ENCODE assay signal across 15 mouse cellular contexts in the genomic region with DNA sequence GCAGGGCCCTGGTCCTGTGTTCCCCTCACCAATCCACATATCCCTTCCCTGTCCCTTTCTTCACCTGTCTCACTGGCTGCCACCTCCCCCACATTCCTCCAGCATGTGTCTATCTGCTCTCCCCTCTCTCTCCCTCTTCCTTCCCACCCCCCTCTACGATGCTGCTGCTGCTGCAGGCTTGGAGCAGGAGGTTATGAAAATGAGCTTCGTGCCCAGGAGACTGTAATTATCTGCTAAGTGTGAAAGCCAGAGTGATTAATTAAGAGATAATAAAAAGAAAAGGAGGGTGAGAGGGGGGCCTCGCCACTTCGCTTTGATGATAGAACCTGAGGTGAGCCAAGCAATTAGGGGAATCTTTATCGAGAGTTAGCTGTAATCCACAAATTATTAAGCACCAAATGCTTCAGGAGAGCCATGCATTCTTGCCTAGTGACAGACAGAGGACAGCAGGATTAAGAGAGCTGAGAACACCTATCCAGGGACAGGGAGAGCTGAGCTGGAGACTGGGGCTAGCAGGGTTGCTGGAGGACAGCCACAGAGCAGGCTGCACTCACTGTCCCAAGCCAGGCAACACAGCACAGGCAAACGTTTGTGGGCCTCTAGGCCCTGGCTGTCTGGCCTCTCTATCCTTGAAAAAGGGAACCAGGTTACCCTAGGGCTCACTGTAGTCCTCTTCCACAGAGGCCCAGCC. TPM values are rescaled to one million over a fixed set of nuclear protein-coding genes. Genes with fewer than 3 reads are reported as not detected.
DNase-seq lines count a peak whose midpoint lies in the region; ATAC-seq lines count a peak whose summit lies in the region.
"Had no signal": no experiment of that assay in that cellular context is flagged by ENCODE, and none has a peak within 500 bp of the region (broad histone marks: within the 10 kb centered on the region; RNA-seq: fewer than 3 reads in every experiment).

No protein-coding gene starts in this region.

- WGBS in embryonic facial prominence, embryonic 10.5 days: 49% methylated on average over 6 of the region's 6 CpGs
- 65% methylated on average over 6 of the region's 6 CpGs for WGBS in hindbrain, embryonic 10.5 days
- 61% methylated on average over 6 of the region's 6 CpGs for WGBS in midbrain, embryonic 11.5 days

- peaks cover 98% of the 10 kb centered on the region for H3K4me1 ChIP-seq in embryonic facial prominence, embryonic 10.5 days
- peaks cover 87% of the 10 kb centered on the region for H3K4me1 ChIP-seq in hindbrain, embryonic 10.5 days (replicated peaks)
- peaks cover 36% of the 10 kb centered on the region for H3K4me1 ChIP-seq in midbrain, embryonic 11.5 days (ENCODE audit: control insufficient read depth, insufficient read depth, low read length)

- DNase-seq in brain, adult 2 months (ENCODE audit: low read depth, low spot score): peak; percentile 48
- peak; percentile 8 for DNase-seq in embryonic facial prominence, embryonic 10.5 days (ENCODE audit: low spot score)
- no peak for DNase-seq in hindbrain, embryonic 10.5 days (ENCODE audit: low spot score)
- no peak for DNase-seq in midbrain, embryonic 11.5 days (ENCODE audit: low spot score, missing footprints)
- DNase-seq in cerebellum, adult 11 months: no peak
- no peak for DNase-seq in testis, postnatal 14 days (ENCODE audit: low spot score)
- DNase-seq in adrenal gland, adult 18-20 months (ENCODE audit: low spot score in 2 of 2): no peak
- DNase-seq in lung, postnatal 4 days: no peak
- DNase-seq: cerebellum, adult 2 months; gastrocnemius, postnatal 14 days; thymus, postnatal 14 days had no signal

- no peak overlapping the region for H3K4me2 ChIP-seq in midbrain, embryonic 11.5 days

- ATAC-seq in midbrain, embryonic 11.5 days (ENCODE audit: low FRiP score): no peak
- ATAC-seq: activated CD4-positive, CD25-positive, alpha-beta regulatory T cell, adult 4 months; inflammation-experienced regulatory T-cells, adult 6 months had no signal

- peak overlapping the region; percentile 40; the same call in 1 of the 2 replicates for H3K9ac ChIP-seq in midbrain, embryonic 11.5 days (ENCODE audit: low read length)

- no peaks in the 10 kb centered on the region for H3K9me3 ChIP-seq in embryonic facial prominence, embryonic 10.5 days
- no peaks in the 10 kb centered on the region for H3K9me3 ChIP-seq in hindbrain, embryonic 10.5 days
- H3K9me3 ChIP-seq in midbrain, embryonic 11.5 days (ENCODE audit: control insufficient read depth, low read length): no peaks in the 10 kb centered on the region

- peaks cover 53% of the 10 kb centered on the region for H3K36me3 ChIP-seq in embryonic facial prominence, embryonic 10.5 days (replicated peaks)
- H3K36me3 ChIP-seq in hindbrain, embryonic 10.5 days: peaks cover 51% of the 10 kb centered on the region
- H3K36me3 ChIP-seq in midbrain, embryonic 11.5 days (ENCODE audit: control insufficient read depth, insufficient read depth, low read length): no peaks in the 10 kb centered on the region

- H3K4me3 ChIP-seq in embryonic facial prominence, embryonic 10.5 days: no peak overlapping the region
- H3K4me3 ChIP-seq in hindbrain, embryonic 10.5 days: no peak overlapping the region
- no peak overlapping the region for H3K4me3 ChIP-seq in midbrain, embryonic 11.5 days (ENCODE audit: low read depth, low read length)
- H3K4me3 ChIP-seq: layer of hippocampus, adult 2 months had no signal

- no peaks in the 10 kb centered on the region for H3K27me3 ChIP-seq in embryonic facial prominence, embryonic 10.5 days (replicated peaks; ENCODE audit: low read depth, poor library complexity, severe bottlenecking)
- no peaks in the 10 kb centered on the region for H3K27me3 ChIP-seq in hindbrain, embryonic 10.5 days (ENCODE audit: insufficient read depth, poor library complexity, severe bottlenecking)
- H3K27me3 ChIP-seq in midbrain, embryonic 11.5 days (ENCODE audit: control insufficient read depth, insufficient read depth, low read length): no peaks in the 10 kb centered on the region

- peak overlapping the region; percentile 8 for H3K27ac ChIP-seq in embryonic facial prominence, embryonic 10.5 days (replicated peaks)
- peak overlapping the region; percentile 60; the same call in 1 of the 2 replicates for H3K27ac ChIP-seq in hindbrain, embryonic 10.5 days
- H3K27ac ChIP-seq in midbrain, embryonic 11.5 days (ENCODE audit: low read depth, low read length): no peak overlapping the region
- H3K27ac ChIP-seq: layer of hippocampus, adult 2 months; macrophage had no signal

RNA-seq across cellular contexts. Expression of a gene that starts 13.6 kb away (rescaled TPM):
- 17.4 and 18.4 TPM in 2 replicates for polyA plus RNA-seq in embryonic facial prominence, embryonic 10.5 days (2016; fragmentation: Nextera tagmentation; extraction: Ambion mirVana)
- 11.7 and 13.0 TPM in 2 replicates for polyA plus RNA-seq in hindbrain, embryonic 10.5 days (2016; fragmentation: Nextera tagmentation; extraction: Ambion mirVana)
- 6.4 and 7.4 TPM in 2 replicates for polyA plus RNA-seq in midbrain, embryonic 11.5 days (2014; fragmentation: Nextera tagmentation; extraction: Ambion mirVana)
- total RNA-seq in adrenal gland, adult 18-20 months (2021): 10 to 100 TPM; 11.6 to 13.8 TPM
- polyA plus RNA-seq: activated CD4-positive, CD25-positive, alpha-beta regulatory T cell, adult 4 months; inflammation-experienced regulatory T-cells, adult 6 months; macrophage had no signal

Comparison
In these comparisons a context has a peak if more than half of its experiments do, and no peak if none do; other contexts are left out.
1. DNase-seq: peak in brain, adult 2 months (single experiment) and embryonic facial prominence, embryonic 10.5 days (single experiment); none in hindbrain, embryonic 10.5 days (single experiment), midbrain, embryonic 11.5 days (single experiment), cerebellum, adult 11 months (single experiment), testis, postnatal 14 days (single experiment), adrenal gland, adult 18-20 months (0 of 2) and lung, postnatal 4 days (0 of 2).